Mouse (Mus musculus): ENCODE data around the gene Zfp386.

DNA sequence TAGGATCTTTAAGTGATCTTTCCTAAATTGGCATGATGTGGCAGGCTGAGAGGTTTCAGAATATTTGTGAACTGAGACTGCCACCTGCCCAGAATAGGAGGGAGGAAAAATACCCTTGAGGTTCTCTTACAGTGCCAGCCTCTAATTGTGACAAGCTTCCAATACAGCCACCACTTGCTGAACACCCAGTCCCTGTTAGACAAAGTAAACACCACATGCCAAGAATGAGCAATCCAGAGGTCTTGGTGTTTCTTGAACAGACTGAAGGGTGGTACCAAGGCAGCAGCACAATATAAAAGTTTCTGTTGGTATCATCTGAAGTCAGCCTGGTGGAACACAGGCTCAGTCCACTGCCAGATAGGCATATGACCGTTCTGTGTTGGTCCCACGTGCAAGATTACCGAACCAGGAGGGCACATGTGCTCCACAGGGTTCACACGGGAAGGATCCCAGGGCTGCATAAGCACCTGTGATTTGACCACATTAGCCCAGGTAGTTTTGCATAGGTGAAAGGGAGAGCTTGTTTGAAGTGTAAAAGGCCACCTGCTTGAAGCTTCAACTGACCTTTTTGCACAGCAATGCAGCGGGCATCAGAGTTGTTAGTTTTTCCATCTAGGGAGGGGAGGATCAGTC lies 14.2 kb downstream of the Zfp386 start:
- no peak for TF ChIP-seq CTCF (IDR thresholded peaks at IDR 0.05; ENCODE audit: borderline replicate concordance, extremely low read depth, insufficient read depth, insufficient read length)
- TF ChIP-seq POLR2A (IDR thresholded peaks at IDR 0.05; ENCODE audit: borderline replicate concordance, extremely low read depth, insufficient read depth, insufficient read length, poor library complexity, severe bottlenecking): no peak

Data from brain, embryonic 14.5 days (tissue).